Mouse (Mus musculus) gastrocnemius, adult 18-20 months (tissue): ENCODE results near the gene Cnrip1. TPM values are rescaled to one million over a fixed set of nuclear protein-coding genes. Genes with fewer than 3 reads are reported as not detected.

ENCODE experiments used
- DNase-seq: peaks from one replicate; pipeline ENCODE4 v3.0.0; 2021; ENCODE audit warnings: low spot score
- total RNA-seq, 2 experiments: library from RNA; stranded (reverse); gene quantifications; 2 replicates each; pipeline ENCODE4 v1.2.3; 2021

Cnrip1 gene
- total RNA-seq, 2 experiments from 2014 or later, result 2.6 to 2.8 TPM

DNA sequence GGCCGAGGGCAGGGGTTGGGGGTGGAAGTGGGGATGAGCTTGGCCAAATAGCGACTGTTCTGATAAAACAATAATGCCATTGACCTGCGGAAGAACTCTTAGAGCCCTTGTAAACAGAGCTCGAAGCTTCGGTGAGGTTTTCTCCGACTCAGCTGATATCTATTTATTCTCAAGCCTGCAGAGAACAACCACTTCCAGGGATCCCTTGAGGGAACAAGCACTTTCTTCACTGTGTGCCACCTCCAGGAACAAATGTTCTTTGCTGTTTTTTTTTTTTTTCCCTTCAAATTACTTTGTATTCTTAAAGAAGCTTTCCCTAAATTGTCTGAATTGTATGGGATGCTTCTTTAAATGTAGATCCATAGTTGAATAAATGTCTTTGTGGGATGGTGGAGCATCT, 56.0 kb downstream of the Cnrip1 start:
- no peak for DNase-seq

DNA sequence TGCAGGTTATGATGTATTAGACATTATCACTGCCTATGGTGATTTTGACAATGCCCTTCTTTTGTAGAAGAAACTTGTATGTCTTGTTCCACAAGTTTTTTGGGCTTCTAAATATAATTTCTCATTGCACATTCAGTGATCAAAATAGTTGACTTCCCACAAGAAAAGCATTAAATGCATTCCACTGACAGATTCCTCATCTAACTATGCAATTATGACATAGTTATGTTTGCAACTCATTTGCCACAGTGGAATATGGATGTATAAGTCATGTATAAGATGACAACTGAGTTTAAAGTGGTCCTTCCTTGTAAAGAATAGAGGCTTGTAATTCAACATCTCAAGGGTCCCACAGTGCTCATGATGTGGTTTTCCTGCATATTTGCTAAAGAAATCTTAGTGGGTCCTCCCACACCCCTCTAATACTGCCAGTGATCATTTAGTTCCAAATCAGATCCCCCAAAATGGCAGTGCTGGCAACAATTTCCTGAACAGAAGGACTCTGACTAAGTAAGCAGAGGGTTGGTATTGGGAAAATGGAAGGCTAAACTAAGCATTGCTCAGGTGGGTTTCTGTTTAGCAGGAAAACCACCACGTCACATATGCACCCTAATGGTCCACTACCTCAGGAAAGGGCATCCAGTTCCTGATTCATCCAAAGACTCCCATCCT, 61.2 kb downstream of the Cnrip1 start:
- no peak for DNase-seq

DNA sequence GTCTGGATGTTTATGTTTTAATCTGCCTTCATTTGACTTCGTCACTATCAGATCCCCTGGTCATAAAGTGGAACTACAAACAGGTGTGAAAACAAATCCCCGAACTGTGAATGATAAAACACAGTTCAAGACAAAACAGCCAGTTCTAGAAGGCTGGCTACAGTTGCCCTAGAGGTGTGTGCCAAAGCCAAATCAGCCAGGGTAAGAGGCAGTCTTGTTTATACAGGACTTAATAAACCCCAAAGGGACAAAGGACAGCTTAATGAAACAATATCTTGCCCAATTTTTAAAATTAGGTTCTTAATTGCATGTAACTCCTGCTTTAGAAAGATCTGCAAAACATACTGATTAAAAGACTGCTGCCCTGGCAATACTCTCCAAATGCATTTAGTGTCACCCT, 75.0 kb downstream of the Cnrip1 start:
- no peak for DNase-seq

Other genes starting within 250 kb of the Cnrip1 start
- under 1 TPM; 0.09 to 0.39 TPM for gene Fbxo48, start 100.2 kb upstream of the Cnrip1 start, total RNA-seq
- 1 to 10 TPM in 1 of 2 experiments, under 1 TPM in 1; 0.64 to 1.4 TPM for gene Plek, start 795 bp downstream of the Cnrip1 start, total RNA-seq
- gene Ppp3r1, start 107.7 kb downstream of the Cnrip1 start, total RNA-seq, result 100 to 1,000 TPM; 137 to 146 TPM
- 1 to 10 TPM; 7.5 to 9.0 TPM for gene Wdr92, start 130.5 kb downstream of the Cnrip1 start, total RNA-seq
- gene Pno1, start 160.0 kb downstream of the Cnrip1 start, total RNA-seq, result 10 to 100 TPM; 53.3 to 53.4 TPM
- 10 to 100 TPM; 33.1 to 35.7 TPM for gene C1d, start 206.0 kb downstream of the Cnrip1 start, total RNA-seq